Mouse (Mus musculus) urinary bladder, postnatal 10 days (tissue): ENCODE data around the gene Slc7a1.
"Not testable (repeated sequence)": the region's sequence is repeated elsewhere in the genome, so short reads cannot be mapped to it uniquely, and the experiment has no call there.

Source experiments
- DNase-seq: peaks from one replicate; pipeline ENCODE4 v3.0.0; 2022; ENCODE audit warnings: low spot score

The Slc7a1 gene

DNA sequence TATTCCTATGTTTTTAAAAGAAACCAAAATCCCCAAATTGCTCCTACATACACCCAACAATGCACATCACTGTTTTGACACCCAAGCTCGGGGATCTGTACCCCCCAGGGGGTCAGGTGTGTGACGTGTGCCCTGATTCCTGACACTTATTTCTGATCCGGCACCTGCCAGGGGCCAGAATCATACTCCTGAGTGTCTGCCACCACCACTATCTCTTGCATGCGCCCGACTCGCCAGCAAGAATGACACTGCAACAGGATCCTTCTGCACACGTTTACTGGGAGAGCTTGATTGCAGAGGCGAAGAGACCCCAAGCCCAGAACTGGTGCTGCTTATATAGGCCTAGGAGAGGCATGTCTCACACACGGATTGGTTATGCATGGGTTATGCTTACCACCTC is 73.4 kb downstream of the Slc7a1 start:
- not testable (repeated sequence) for DNase-seq

DNA sequence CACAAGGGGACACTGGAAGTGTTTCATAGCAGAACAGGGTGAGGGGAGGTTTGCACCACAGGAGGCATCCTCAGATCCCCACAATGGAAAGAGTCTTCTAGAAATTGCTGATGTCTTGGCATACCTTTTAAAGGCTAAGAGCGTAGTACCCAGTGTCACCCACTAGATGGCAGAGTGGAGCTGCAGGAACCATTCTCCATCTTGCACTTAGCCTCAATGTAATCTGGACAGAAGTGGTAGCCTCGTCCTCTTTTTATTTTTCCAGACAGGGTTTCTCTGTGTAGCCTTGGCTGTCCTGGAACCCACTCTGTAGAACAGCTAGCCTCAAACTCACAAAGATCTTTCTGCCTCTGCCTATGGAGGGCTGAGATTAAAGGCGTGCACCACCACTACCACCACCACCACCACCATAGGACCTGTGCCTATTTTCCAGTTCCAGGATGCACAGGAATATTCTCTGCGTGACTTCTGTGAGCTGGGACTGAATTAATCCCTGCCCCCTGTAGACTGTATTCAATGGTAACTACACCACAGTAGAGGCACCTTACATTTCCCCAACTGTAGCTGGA is 74.3 kb downstream of the Slc7a1 start:
- no peak for DNase-seq

DNA sequence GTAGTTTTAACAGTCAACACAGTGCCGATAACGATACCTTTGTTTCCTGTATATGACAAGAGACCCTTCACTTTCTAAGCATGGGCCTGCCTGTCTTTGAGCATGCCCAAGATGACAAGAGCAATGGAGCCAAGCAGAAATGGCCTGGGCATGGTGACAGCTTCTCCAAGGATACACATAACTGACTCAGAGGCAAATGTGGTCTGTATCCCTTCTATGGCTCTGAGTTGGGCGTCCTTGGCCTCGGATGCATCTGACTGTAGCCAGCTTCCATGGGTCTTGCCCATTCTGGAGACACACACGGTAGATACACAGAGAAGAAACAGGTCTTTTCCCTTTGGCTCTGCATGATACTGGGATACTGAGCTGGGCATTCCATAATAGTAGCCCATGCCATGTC is 84.8 kb downstream of the Slc7a1 start:
- DNase-seq: no peak

DNA sequence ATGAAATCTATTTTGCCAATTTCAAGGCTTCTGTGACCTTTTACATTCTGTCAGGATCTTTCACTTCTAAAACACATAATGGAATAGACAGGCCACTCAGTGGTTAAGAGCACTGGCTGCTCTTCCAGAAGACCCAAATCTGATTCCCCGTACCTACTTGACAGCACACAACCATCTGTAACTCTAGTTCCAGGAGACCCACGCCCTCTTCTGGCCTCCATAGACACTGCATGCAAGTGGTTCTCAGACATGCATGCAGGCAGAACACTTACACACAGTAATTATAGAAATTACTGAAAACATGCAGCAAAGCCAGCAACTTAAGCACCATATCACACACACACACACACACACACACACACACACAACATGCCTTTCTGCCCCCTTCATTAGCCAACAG is 87.3 kb downstream of the Slc7a1 start:
- DNase-seq: no peak

DNA sequence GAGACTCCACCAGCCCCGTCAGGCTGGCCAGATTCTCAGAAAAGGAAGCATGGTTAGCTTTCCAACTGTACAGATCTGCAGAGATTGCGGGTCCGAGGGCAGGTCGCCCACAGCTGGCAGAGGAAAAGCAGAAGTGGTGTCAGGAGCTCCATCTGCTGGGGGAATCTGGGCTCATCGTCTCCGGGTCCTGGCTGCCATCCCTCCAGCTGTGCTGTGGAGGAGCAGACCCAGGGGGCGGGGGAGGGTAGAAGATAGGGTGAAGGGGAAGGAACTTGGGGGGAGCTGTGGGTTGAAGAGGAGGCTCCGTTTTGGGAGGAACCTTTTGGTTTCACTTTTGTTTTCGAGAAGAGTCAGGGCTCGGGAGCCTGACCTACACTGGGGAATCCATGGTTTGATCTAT is 88.9 kb downstream of the Slc7a1 start:
- DNase-seq: no peak

DNA sequence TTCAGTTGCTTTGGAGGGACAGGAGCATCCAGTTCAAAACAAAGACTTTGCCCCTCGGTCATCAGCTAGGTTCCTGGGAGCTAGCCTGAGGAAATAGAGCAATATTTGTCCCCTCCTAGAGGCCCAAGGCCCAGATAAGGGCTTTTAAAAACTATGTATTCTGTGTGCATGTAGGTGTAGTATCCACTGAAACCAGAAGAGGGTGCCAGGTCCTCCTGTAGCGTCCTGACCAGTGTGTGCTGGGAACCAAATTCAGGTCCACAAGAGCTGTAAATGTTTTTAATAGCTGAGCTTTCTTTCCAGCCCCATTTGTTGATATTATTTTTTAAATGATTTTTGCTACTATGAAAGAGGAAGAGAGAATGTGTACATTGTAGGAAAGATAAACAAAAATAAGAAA is 95.6 kb downstream of the Slc7a1 start:
- no peak for DNase-seq

DNA sequence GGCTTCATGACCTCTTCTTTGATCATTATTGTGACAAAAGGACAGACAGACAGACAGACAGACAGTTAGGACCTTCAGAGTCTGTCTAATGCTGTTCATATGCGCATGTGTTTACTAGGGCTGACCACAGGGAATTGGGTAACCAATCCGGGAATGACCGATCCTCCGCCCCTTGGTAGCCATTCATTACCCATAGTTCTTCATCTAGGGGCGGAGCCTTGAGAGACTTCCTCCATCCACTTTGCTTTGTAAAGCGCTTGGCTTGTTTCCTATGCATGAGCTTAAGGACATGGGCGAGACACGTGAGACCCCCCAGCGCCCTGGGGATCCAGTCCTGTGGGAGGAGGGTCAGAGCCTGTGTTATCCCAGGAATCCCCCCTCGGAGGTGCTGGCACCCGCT is 96.7 kb downstream of the Slc7a1 start:
- no peak for DNase-seq

DNA sequence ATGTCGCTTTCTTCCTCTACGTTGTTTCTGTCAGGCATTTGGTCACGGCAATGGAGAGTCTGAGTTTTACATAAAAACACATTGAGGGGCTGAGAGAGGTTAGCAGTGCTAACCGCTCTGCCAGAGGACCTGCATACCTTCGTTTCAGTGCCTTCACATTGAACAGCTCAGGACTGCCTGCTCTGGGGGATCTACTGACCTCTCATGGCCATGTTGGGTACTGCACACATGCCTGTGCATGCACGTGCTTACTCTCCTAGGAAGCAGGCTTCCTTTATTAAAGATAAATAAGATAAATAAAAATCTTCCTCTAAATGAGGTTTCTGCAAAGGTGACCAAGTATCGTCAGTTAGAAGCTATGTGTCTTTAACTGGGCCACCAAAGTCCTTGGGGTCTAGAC is 106.4 kb downstream of the Slc7a1 start:
- no peak for DNase-seq

DNA sequence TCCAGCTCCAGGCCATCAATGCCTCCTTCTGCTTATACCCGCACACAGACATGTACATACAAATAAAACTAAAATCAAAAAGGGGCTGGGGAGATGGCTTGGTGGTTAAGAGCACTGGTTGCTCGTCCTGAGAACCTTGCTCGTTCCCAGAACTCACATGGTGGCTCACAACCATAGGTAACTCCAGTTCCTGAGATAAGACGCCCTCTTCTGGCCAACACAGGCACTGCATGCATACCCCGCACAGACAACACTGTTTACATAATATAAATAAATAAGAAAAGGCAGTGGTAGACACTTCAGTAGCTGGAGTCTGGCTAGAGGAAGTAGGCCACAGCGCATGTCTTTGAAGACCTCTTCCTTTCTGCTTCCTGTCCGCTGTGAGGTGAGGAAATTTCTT is 106.8 kb downstream of the Slc7a1 start:
- no peak for DNase-seq

DNA sequence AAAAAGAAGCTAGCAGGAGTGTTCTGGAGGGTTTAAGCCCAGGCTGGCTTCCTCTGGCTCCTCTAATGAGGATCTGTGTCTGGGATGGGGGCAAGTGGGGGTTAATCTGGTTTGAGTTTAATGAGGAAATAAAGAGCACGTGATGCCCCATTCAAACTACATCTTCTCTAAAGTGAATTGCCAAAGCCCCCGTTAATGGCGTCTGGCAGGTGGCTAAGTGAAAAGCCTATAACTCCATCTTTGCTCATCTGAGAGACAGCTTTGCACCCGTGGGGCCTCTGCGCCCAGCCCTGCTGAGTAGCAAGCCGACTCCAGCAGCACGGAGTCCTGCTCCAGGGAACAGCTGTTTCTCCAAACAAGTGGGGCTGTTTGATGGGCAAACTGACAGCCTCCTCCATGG is 109.8 kb downstream of the Slc7a1 start:
- no peak for DNase-seq

DNA sequence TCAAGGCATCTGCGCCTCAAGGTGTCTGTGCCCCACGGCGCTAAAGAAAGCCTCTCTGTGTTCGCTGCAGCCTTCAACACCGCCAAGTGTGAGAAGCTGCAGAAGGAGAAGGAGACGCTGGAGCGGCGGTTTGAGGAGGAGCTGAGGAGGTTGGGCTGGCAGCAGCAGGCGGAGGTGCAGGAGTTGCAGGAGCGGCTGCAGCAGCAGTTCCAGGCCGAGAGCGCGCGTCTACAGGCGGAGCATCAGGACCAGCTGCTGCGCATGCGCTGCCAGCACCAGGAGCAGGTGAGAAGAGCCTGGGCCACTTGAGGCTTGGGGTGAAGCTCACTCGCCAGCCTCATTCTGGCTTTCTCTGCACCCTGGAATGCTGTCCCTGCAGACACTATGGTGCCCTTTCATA is 110.9 kb downstream of the Slc7a1 start:
- DNase-seq: no peak

DNA sequence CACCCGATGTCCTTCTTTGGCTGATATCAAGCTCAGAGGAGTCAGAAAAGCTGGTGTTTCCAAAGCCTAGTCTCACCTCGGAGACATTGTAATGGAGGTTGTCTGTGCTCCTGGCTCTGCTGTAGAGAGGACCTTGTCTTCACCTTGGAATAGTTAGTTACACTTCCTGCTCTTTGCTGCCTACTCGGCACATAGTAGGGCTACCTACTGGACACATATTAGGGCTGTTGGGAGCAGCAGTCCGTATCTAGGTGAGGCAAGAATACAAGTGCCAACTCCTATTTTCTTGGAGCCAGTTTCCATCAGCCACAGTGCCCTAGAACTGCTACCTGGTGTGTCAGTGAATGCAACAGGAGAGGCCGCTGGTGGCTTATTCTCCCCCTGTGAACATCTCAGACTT is 112.2 kb downstream of the Slc7a1 start:
- no peak for DNase-seq

DNA sequence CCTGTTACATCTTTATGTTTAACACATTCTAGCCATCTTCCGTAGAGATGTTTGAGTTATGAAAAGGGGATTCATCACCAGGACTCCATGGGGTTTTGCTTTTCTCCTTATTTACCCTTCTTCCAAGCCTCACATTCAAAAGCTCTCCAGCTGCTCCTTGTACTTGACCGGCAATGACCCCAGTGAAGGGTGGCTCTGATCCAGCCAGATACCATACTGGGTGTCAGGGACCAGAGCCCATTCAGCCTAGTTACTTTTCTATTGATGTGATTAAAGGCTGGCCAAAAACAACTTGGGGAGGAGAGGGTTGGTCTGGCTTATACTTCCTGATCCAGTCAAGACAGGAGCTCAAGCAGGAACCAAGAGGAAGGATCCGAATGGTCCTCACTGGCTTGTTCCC is 116.1 kb downstream of the Slc7a1 start:
- DNase-seq: no peak

DNA sequence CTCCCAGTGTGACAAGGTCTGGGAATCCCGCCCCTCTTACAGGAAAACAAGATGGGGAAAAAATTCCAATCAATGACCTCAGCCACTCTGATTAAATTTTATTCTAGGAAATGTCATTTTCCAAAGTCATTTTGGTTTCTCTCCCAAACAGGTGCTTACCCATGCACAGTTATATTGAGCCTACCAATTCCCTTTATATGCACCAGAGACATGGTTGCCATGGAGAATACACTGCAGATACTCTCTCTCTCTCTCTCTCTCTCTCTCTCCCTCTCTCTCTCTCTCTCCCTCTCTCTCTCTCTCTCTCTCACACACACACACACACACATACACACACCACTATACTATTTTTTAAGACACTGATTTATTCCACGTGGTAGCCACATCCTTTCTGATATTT is 116.5 kb downstream of the Slc7a1 start:
- no peak for DNase-seq

DNA sequence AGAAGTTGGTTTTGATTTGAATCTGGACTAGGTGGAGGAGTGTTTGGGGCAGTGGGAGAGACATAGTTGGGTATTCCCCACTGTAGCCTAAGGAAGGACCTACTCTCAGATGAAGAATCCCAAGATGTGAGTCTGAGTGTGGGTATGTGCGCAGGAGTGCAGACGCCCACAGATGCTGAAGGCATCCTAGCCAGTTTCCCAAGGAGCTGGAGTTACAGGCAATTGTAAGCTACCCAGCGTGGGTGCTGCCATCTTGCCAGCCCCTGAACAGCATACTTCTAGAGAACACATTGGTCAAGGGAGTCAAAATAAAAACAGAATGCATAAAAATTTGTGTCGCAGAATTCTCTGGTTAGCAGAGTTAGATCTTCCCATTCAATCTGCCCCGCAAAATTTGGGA is 117.1 kb downstream of the Slc7a1 start:
- DNase-seq: no peak

DNA sequence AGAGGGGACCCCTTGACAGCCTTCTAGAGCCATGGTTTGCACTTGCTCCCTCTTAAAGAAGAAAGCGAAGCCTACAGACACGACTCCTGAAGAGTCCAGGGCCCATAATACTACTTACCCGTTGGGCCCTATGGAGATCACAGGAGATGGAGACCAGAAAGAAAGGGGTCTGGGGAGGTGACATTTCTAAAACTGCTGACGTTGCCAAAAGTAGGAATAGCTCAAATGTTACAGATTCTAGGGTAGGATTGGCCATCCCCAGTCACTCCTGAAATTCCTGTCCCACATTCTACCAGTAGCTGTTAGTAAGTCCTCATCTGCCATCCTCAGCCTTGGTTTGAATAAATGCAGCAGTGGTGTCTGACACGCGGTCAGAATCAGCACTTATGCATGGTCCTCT is 117.6 kb downstream of the Slc7a1 start:
- no peak for DNase-seq

DNA sequence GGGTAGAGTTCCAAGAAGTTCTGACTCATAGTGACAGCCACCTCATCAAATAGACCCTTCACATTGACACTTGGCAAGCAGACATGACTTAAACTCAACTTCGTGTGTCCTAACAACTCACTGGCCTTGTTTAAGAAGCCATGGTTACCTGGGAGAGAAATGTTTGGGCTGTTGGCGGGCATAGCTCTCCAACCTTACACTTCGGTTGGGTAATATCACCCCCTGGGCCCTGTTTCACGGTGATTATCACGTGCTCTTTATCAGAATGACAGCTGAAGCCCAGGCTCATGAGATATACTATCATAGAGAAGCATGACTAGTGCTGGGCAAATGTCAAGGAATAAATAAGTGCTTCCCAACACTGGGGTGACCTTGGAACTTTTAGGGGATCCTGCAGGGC is 119.4 kb downstream of the Slc7a1 start:
- no peak for DNase-seq

DNA sequence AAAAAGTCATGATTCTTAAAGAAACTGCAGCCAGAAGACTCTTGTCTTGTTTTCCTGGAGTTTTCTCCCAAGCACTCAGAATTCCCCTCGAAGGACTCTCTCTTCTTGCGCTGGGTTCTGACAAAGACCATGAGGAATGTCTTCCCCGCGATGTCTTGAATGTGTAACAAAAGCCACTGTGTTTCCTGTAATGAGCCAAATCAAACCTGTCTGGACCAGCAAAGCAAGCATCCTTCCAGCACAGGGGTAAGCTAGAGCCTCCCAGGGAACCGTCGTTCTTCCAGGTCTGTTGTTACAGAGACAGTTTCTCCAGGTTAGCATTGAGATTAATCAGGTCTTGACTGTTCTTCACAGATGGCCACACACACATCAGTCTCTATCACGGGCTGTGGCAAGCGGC is 121.5 kb downstream of the Slc7a1 start:
- no peak for DNase-seq
